Mouse (Mus musculus) adrenal gland, adult 8-10 months (tissue): ENCODE data around the gene Prss27. TPM values are rescaled to one million over a fixed set of nuclear protein-coding genes. Genes with fewer than 3 reads are reported as not detected.

Experiments used
- DNase-seq: peaks from one replicate; pipeline ENCODE4 v3.0.0; 2022
- total RNA-seq, 4 experiments: library from RNA; stranded (reverse); gene quantifications; 2 replicates each; pipeline ENCODE4 v1.2.4; 2022

Gene Prss27
- under 1 TPM in 1 of 4 experiments, not detected in 3; 0.70 TPM for total RNA-seq

DNA sequence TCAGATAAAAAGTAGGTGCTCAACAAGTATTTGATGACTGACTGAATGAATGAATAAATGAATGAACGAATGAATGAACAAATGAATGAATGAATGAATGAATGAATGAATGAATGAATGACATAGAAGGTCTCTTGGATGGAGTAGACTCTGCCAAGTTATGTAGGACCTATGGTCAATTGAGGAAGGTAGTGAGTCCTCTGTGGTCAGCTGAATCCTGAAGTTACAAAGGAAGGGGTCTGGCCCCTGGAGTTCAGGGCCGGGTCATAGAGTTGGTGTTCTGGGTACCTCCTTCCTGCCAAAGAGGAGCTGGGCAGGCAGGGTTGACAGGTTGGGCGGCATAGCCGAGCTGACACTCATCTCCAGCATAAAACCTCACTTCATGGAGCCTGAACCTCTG is at the start of gene Prss27:
Gene Prss27, plus strand, starts transcription at position 301 of the 400 bp plus-strand sequence.
- no peak for DNase-seq

DNA sequence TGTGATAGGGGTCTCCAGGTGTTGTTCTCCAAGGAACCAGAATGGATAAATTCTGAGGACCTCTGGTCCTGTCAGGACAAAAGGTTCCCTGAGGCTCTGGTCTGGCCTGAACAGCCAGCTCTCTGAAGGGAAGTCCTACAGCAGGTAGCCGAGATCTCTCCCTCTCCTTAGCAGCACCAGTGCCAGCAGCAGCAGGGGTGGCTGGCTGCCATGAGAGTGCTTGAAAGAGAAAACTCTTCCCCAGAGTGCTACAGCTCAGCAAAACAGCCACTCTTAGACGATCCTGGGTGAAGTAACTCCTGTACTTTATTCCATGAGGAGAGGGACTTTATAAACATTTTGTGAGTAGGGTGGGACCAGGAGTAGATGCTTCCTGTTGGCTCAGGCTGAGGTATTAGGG is 48.1 kb upstream of the Prss27 start:
- no peak for DNase-seq

DNA sequence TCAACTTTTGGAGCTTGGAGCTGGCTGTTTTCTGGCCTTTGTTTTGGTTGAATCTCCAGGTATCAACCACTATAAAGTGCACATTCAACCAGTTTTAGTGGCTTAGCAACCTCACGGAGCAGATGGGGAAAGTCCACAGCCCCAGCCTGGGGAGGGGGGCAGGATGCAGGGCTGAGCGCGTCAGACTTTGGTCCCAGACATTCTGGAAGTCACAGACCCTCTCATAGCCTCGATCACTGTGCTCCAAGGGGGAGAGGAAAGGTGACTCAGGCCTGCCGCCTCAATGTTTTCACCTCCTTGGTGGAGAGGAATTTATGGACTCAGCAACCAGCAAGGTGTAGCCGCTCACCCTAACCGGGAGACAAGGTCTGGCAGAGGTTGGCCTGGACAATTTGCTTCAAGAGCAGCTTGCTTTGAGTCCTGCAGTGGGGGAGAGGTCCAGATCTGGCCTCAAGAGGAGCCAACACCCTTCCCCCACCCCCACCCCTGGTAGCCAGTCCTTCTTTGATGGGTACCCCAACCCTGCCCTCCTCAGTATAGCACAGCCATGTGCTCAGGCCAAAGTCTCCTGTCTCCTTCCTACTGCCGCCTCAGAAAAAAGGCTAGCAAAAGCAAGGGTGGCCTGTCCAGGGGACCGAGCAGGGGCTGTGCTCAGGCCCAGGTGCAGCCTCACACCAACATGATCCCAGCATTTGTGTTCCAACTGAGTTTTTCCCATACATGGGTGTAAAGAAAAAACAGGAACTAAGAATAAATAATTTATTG is 45.0 kb upstream of the Prss27 start:
- DNase-seq, result no peak

DNA sequence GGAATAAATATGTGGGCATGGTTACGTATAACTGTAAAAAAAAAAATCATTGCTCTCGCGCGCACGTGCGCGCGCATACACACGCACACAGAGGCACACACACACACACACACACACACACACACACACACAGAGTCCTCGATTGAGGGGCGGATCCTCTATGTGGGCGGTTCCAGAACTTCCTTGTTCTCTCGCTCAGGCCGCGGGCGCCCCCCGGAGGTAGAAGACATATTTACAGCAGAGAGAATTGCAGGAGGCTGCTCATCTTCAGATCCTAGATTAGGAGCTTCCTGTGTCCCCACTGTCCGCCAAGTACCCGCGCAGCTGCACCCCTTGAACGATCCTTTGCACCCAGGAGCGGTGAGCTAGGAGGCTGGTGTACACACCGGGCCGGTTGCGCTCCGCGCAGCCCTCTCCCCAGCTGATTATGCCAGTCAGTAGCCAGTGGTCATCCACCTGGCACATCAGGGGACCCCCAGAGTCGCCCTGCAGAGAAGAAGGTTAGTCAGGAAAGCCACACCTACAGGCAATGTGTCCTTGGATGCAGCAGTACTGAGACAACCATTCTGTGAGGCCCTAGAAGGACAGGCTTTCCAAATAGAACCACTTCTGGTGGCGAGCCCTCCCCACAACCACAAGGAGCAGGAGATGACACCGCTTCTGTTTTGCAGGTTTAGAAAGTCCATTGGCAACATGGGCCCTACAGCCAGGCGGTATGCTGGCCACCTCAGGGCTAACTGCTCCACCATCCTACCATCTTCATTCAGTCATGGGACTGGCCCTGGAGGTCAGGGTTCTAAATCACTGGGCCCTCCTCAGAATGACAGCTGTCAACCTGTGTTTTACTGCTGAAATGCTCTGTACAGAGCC is 44.1 kb upstream of the Prss27 start:
- DNase-seq, result peak; percentile 89

DNA sequence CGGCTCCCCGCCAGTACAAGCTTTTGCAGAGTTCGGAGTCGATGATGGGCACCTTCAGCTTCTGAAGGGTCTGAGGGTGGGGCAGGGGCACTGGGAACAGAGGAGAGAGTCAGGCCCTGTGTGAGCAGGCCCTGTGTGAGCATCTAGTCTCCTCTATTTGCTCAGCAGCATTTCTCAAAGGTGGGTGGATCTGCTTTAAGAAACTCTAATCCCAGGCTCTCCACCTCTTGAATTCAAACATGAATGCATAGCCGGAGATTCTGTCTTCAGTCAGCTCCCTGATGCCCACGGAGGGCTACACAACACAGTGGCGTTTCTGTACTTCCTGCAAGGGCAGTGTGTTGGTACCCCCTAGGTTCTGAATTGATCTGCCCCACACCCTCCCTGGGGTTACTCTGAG is 43.3 kb upstream of the Prss27 start:
- DNase-seq, result no peak

DNA sequence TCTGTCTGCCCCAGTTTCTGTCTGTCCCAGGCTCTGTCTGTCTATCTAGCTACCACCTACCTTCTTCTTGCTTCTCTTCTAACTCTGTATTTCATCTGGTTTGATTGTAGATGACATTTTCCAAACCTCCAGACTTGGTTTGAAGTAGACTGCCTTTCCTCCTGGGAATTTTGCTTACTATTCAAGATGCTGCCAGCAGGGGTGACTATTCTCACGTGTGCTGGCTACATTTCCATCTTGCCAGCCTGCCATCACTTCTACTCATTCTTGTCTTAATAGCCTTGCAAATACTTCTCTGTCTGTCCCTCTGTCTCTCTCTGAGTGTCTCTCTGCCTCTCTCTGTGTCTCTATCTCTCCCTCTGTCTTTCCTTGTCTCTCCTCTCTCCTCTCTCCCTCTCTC is 42.5 kb upstream of the Prss27 start:
- DNase-seq, result no peak

DNA sequence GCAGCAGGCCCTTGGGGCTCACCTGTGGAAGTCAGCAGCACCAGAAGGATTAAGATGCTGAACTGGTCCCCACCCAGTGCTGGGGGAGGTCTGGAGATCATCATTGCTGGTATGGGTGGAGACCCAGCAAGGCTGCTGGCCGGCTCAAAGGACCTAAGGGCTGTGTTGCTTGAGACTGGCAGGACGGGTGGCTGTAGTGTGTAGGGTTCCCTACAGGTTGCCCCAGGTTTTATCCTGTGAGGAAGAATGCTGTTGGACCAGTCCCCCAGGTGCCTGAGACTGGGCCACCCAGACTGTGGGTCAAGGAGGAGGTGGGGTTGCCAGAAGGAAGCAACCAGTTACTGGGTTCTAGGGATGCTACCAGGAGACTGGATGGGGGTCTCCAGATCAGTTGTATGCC is 40.0 kb upstream of the Prss27 start, which contains the start of gene Prss22:
Gene Prss22, minus strand, starts transcription at position 200 of the 400 bp plus-strand sequence.
- no peak for DNase-seq

DNA sequence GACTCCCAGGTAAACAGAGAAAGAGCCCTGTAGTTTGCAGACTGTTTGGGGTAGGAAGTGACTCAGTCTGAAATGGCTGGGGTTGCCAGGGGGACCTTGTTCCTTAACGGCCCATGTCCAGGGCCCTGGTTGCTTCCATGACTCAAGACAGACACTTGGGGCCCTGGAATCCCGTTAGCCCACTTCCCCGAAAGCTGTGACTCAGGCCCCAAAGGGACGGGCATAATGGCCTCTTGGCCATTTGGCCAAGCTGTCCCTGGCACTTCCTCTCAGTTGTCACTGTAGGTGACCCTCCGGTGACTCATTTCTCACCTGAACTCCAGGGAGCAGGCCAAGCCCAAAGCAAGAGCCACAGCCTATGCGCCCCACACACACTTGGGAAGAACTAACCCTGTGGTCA is 39.6 kb upstream of the Prss27 start:
- DNase-seq, result no peak

DNA sequence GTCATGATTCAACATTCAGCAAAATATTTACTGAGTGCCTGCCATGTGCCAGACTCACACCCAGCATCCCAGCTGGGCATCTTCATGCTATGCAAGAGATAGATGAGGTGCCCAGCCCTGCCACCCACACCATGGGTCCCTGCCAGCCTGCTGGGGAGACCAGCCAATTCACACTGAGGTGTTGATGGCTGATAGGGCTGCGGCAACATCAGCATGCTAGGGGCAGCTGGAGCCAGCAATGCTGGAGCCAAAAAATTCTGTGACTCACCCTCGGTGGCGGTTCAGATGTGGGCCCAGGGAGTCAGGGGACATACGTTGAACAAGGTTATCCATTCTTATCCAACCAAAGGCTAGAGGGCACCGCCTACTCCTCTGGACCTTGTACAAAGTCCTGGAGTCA is 37.5 kb upstream of the Prss27 start:
- DNase-seq, result peak; percentile 42

DNA sequence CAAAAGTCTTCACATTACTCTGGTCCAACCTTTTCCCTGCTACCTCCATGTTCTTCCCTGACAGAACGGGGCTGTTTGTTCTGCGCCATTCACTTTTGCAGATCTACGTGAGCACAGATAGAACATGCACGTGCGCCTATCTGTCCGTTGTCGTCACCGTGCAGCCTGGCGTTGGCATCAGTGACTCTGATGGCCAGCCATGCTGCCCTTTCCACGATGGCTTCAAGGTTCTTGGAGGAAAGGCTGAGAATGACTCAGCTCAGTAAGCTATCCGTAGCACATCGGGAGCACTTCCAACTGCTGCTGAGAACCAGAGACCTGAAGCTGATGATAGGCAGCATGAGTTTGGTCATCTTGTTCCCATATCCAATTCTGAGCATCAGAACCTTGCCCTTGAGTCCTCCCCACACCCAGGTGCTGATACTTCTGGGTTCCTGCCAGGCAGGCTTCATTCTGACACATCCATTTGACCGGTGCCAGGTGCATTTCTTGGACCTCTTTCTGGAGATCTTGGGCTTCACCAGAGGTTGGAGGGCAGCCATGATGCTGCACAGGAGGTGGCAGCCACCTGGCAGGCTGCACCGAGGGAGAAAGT is 33.8 kb upstream of the Prss27 start:
- peak; percentile 74 for DNase-seq

DNA sequence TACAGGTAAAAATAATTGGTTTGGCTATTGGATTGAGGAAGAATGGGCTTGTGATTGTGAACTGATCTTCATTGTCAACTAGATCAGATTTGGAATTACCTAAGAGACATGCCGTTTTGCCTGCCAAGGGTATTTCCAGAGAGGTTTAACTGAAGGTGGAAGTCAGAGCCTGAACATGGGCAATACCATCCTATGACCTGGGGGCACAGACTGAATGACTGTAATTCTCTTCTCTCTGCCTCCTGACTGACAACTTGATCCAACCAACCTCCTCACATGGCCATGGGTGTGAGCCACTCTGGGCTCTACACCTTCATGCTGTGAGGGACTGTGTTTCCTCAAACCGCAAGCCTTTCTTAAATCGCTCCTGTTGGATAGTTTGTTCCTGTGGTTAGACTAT is 32.9 kb upstream of the Prss27 start:
- no peak for DNase-seq

DNA sequence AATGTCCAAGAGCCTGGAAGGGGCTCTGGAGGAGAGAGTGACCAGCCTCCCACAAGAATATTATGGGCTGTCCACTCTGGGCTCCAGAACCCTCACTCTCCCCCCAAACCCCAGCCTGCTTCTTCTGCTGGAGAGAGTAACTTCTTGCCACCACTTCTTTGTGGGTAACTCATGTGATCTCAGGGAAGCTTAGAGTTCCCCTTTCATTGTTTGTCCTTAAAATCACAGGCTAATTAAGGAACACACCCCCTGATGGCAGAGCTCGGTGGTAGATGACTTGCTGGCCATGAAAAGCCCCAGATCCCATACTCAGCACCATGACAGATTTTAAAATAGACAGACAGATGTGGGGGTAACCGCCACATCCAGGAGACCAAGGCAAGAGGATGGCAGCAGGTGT is 31.0 kb upstream of the Prss27 start:
- no peak for DNase-seq

DNA sequence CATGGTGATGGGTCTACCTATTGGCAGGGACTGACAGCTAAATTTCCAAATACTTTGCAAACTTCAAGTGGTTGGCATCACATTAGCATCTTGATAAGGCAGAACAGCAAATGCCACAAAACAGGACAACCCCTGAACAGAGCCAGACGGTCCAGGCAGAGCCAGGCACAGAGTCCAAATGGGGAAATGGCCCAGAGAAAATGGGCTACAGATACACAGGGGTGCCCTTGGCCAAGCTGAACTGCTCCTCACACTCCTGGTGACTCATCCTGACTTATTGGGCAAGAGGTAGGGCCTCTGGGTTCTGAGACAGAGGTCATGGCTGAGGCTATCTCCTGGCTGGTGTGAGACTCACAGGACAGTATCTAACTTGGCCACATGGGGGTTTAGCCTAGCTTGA is 30.6 kb upstream of the Prss27 start:
- DNase-seq, result peak; percentile 87

DNA sequence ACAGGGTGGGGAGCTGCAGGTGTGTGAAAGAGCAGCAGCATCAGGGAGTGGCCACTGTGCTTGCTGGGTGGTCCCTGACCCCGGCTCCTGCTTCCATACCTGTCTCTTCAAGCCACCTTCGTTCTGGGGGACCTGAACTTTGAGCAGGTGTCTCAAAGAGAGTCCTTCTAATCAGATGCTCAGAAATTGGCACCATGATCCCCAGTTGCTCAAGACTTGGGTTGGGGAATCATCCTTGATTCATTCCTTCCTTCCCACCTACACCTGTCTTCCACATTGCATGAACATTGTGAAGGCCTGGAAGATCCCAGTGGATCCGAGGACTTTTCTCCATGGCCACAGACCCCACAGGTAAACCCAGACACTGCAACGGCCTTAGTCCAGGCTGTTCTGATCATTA is 29.8 kb upstream of the Prss27 start:
- DNase-seq, result no peak

DNA sequence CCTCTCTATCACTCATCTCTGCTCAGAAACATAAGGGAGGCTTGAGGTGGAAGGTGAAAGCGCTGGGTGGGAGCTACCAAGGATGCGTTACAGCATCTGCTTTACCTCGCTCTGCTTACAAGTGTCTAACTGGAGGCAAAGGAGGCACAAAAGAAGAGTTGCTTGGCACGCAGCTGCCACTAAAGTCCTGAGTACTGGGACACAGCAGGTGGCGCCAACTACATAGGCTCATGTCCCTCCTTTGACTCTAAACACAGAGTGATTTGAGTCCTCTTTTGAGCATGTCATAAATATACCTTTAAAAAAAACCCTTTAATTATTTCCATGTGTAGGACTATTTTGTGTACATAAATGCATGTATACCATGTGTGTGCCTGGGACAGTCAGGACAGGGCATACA is 28.3 kb upstream of the Prss27 start:
- DNase-seq, result no peak

DNA sequence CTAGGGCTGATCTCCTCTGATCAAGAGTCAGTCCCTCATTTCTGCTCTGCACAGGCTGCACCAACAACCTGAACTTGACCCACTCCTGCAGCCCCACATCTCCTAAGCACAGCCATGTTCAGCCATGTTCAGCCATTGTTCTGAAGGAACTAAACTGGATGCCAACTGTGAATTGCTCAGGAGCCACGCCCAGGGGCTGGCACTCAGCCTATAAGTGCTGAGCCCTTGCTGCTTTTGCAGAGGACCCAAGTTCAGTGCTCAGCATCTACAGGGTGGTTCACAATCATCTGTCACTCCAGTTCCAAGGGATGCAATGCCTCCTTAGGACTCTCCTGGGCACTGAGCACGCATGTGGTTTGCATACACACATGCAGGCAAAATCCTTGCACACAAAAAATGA is 25.0 kb upstream of the Prss27 start:
- no peak for DNase-seq

DNA sequence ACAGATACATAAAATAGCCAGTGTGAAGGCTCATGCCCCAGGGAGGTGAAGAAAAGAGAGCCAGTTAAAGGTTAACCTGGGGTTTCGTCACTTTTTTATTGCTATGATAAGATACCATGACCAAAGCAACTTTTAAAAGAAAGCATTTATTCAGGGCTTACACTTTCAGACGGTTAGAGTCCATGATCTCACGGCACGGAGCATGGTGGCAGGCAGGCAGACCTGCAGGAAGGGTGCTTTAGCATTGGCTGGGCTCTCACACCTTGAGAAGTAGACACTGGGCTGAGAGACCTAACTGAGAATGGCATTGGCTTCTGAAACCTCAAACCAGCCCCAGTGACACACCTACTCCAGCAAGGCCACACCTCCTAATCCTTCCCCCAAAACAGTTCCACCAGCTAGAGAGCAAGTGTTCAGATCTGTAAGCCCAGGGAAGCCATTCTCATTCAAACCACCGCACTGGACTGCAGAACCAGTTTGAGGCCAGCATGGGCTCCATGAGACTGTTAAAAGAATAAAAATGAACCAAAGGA is 23.4 kb upstream of the Prss27 start:
- DNase-seq, result no peak

DNA sequence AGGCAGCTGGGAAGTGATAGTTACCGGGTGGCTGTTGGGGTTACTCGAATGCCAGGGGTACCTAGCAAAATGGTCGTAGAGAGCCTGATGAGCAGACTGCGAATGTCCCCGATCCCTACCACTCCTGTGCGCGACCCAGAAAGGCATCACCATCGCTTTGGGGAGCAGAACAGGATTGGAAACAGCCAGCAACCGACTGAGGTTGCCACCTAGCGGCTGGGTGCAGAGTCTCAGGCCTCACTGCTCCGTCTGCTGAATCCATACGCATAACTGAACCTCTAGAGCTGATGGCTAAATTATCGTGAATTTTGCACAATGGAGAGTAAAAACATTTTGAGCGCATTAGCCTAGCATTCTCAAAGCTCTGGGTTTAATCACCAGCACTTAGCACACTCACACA is 22.2 kb upstream of the Prss27 start:
- DNase-seq, result no peak

DNA sequence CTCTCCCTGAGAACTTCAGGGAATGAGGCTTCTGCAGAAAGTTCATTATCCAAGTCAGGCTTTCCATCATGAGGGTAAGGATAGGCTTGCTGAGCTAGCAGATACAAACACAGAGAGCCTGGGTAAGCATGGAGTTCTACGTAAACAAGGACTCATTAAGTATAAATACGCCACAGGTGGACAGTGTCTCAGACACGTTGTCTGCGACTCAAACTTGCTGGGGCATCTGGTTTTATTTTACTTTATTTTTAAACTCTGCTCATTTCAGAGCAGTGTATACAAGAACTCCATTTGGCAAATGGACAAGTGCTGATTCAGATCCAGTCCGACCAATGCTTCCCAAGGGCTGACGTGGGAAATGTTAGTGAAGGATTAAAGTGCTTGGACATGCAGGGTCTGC is 17.2 kb upstream of the Prss27 start:
- DNase-seq, result no peak

DNA sequence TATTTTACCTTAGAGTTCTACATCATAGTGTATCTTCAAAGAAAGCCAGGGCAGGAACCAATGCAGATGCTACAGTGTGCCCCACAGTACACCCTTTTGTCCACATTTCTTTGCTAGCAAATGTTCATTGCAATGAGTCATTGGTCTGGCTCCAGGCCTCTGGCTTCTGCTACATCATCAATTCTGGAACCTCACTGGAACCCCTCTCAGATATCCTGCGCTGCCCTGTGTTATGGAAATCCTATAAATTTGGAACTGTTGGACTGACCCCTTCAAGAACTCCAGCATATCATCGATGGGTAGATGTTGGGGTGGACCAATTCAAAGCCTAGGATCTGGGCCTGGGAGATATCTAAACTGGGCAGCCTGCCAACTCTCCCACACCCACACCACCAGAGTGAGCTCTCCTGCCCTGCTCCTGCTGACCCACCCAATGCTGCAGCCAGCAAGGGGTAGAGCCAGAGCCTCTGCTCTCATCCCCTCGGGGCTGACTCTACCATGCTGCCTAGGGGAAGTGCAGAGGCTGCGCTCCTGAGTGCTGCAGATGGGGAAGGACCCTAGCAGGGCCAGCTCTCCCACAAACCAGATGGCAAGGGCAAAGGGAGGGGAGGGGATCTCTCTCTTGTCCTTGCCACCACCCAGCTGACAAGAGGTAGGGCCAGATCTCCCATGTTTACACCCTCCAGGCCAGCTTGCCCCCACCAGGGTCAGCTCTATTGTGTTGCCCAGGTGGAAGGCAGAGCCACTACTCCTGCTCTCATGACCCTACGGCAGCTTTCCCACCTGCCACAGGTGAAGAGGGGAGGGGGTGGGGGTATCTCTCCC is 16.4 kb upstream of the Prss27 start:
- no peak for DNase-seq

DNA sequence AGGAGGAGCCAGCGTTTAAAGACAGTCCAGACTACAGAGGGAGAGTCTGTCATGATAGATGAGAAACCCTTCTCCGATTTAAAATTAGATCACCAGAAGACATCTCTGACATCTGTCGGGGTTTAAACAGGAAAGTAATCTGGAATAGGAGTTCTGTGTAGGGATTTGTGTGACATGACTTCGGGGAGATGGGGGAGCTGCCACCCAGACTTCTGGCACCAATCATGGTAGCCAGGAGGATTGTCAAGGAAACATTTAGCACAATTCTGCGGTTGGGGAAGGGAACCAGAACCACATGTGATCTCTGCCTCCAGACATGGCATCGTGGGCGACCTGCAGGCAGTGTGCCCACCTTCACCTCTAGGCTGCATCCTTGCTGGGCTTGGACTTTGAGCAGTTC is 8.5 kb upstream of the Prss27 start:
- no peak for DNase-seq

DNA sequence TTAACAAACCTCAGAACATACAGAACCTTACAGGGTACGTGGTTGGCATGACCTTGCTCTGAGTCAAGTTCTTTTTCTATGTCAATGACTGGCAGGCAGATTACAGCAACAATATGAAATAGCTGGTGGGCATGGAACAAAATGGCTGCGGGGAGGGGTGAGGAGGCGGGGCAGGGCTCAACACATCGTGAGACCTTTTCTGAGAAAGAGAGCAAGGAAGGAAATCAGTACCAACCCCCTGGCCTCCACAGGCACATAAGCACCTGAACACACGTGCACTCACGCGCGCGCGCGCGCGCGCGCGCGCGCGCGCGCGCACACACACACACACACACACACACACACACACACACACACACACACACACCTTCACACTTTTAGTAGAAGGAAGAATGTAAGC is 7.4 kb upstream of the Prss27 start:
- DNase-seq, result no peak
